Mouse (Mus musculus) ovary, adult 18-20 months (tissue): Measurements from ENCODE around the gene Chst8.
A peak's percentile ranks its signal among the peaks of the same experiment; 100 is the strongest.

Experiments used
- DNase-seq: peaks from one replicate; pipeline ENCODE4 v3.0.0; 2022; ENCODE audit warnings: low spot score, mixed read lengths

Gene Chst8

DNA sequence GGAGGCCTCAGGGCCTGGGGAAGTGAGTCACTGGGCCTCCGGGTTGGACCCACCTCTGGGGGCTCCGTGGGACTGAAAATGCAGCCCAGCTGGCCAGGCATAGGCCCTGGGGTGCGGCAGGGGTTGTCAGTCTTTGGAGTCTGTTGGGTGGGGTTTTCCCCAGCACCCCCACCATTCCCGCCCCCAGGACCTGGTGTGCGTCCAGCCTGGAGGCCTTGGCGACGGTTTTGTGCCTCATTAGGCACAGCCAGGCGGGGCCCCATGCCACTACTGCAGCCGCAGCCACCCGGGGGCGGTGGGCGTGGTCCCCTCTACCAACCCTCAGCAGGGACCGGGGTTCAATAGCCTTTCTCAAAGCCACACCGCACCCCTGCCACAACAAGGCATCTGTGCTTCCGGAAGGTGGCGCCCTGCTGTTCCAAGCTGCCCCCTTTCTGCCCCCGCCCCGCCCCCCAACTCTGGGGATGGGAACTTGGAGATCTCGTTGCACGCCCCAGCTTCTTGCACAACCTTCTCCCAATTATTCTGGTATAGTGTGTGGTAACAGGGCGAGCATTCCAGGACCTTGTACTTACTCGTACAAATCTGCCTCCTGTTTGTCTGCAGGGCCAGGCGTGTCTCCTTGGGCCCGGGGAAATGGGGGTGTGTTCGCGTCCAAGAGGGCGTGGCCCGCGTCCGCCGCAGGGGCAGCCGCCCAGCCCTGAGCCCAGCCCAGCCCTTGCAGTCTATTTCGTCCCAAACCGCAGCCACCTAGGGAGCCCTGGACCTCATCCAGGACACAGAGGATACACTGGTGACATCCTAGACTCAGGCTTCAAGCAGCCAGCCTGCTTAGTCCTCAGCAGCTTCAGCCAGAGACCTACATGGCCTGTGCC lies 182.1 kb downstream of the Chst8 start:
- DNase-seq: peak; percentile 62

DNA sequence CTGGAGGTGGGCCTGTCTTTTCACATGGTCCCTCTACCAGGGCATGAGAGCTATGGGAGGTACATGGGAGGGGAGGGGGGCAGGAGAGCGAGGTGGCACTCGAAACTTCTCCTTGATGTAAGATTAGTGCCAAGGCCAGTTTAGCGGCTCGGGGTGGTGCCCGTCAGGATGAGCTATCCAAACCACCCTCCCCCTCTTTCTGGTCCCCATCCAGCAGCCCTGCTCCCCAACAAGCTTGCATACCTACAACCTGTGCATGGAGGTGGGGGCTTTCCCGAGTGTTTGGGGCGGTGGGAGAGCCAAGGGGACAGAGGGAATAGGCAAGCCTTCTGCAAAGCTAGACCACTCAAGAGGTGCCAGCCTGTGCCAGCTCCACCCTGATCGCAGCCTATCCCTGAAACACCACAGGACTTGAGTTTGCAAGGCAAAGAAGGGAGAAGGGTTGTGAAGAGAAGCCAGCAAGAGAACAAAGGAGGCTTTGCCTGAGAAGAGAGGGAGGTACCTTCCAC lies 182.8 kb downstream of the Chst8 start:
- peak; percentile 19 for DNase-seq
